Mouse (Mus musculus): ENCODE measurements around the gene E2f7. TPM values are rescaled to one million over a fixed set of nuclear protein-coding genes. Genes with fewer than 3 reads are reported as not detected.

The E2f7 gene
- total RNA-seq, 2 experiments from 2014 or later = 5.8 to 7.5 TPM

GRCm38 (mm10) chr10:110835115-110835806, 90.0 kb downstream of the E2f7 start:
- ATAC-seq (replicated peaks; ENCODE audit: poor library complexity, severe bottlenecking) = no peak

Other genes starting within 250 kb of the E2f7 start
- gene Csrp2, start 174.3 kb downstream of the E2f7 start, total RNA-seq (2014; fragmentation: Nextera tagmentation) = 38.3 and 53.6 TPM in 2 replicates
- 85.8 and 119 TPM in 2 replicates for gene Csrp2, start 174.3 kb downstream of the E2f7 start, total RNA-seq (2017)

Data from granulocyte monocyte progenitor cell, adult 5-6 weeks (primary cell).